Comparison of ENCODE assay signal across 25 mouse cellular contexts in the genomic region with DNA sequence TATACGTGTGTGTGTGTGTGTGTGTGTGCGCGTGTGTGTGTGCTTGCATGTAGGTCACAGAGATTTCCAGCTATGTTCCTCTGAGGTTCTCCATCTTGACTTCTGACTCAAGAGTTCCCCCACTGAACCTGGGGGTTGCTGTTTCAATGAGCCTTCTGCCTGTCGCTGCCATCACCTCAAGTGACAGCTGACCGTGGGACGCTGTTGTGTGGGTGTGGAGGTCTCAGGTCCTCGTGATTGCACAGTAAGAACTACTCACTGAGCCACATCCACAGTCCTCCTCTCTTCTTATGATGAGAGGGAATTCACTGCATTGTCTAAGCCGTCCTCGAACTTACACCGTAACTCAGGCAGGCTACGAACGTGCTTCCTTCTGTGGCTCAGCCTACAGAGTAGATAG.
"Had no signal": no experiment of that assay in that cellular context is flagged by ENCODE, and none has a peak within 500 bp of the region (broad histone marks: within the 10 kb centered on the region; RNA-seq: fewer than 3 reads in every experiment).

No protein-coding gene starts in this region.

- H3K27me3 ChIP-seq: heart, embryonic 13.5 days; heart, embryonic 15.5 days; hindbrain, embryonic 13.5 days; hindbrain, embryonic 15.5 days; kidney, embryonic 15.5 days; limb, embryonic 13.5 days; limb, embryonic 15.5 days; liver, embryonic 12.5 days had no signal

- DNase-seq: gastrocnemius, postnatal 10 days; gastrocnemius, postnatal 36 days; heart, adult 11 months; heart, postnatal 14 days; heart, postnatal 36 days; kidney, adult 11 months; kidney, adult 2 months; kidney, adult 9 months; kidney, postnatal 14 days; kidney, postnatal 36 days; layer of hippocampus, postnatal 36 days; left cerebral cortex, postnatal 4 days had no signal

- H3K4me3 ChIP-seq: heart, adult 2 months; heart, embryonic 13.5 days; heart, embryonic 15.5 days; hindbrain, embryonic 13.5 days; hindbrain, embryonic 15.5 days; kidney, embryonic 15.5 days; limb, embryonic 13.5 days; limb, embryonic 15.5 days; liver, embryonic 12.5 days had no signal

- H3K27ac ChIP-seq: heart, adult 2 months; heart, embryonic 13.5 days; heart, embryonic 15.5 days; hindbrain, embryonic 13.5 days; hindbrain, embryonic 15.5 days; hindbrain, postnatal 0 days; kidney, embryonic 15.5 days; kidney, postnatal 0 days; limb, embryonic 13.5 days; limb, embryonic 15.5 days; liver, embryonic 12.5 days; liver, embryonic 14.5 days had no signal

- H3K36me3 ChIP-seq: heart, embryonic 13.5 days; heart, embryonic 15.5 days; hindbrain, embryonic 13.5 days; hindbrain, embryonic 15.5 days; kidney, embryonic 15.5 days; limb, embryonic 13.5 days; limb, embryonic 15.5 days had no signal

- H3K9me3 ChIP-seq: heart, embryonic 13.5 days; heart, embryonic 15.5 days; hindbrain, embryonic 13.5 days; hindbrain, embryonic 15.5 days; kidney, embryonic 15.5 days; limb, embryonic 13.5 days; limb, embryonic 15.5 days; liver, embryonic 12.5 days had no signal

- ATAC-seq: hindbrain, postnatal 0 days; intestine, embryonic 16.5 days; liver, embryonic 12.5 days had no signal

- H3K9ac ChIP-seq: heart, embryonic 13.5 days; heart, embryonic 15.5 days; hindbrain, embryonic 13.5 days; hindbrain, embryonic 15.5 days; kidney, embryonic 15.5 days; limb, embryonic 13.5 days; limb, embryonic 15.5 days; liver, embryonic 12.5 days; liver, embryonic 14.5 days had no signal
